Mouse (Mus musculus): Measurements from ENCODE around the gene Gm49396. TPM values are rescaled to one million over a fixed set of nuclear protein-coding genes. Genes with fewer than 3 reads are reported as not detected.

Gene Gm49396
- total and polyA plus RNA-seq, 2 experiments from 2014 or later: 5.3 to 9.9 TPM

DNA sequence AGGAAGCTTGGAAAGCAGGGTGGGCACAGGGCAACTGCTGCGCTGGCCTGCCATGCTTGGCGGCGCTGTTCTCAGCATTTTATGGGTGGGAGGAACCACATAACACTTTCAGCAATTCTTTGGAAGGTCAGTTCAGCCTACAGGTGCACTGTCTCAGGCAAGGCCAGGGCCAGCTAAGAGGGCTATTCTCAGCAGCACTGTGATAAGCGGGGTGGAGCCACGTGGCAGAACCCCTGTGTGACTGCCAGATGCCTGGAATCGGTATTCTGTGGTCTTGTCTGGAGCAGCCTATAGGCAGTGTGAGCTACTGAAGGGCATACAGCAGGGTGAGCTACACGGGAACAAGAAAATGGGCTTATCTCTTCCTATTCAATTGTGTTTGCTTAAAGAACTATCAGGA is 46.9 kb downstream of the Gm49396 start:
- DNase-seq: no peak
- Histone ChIP-seq H3K9ac (no peak overlapping the region), H3K4me1 (ENCODE audit: insufficient read depth) (no peaks in the 10 kb centered on the region), H3K9me3 (ENCODE audit: low read length) (no peaks in the 10 kb centered on the region), H3K4me3 (ENCODE audit: low read depth, low read length) (no peak overlapping the region), H3K4me2 (ENCODE audit: low read depth) (no peak overlapping the region), H3K27me3 (ENCODE audit: insufficient read depth, low read length) (no peaks in the 10 kb centered on the region), H3K27ac (ENCODE audit: low read depth, low read length) (no peak overlapping the region), H3K36me3 (ENCODE audit: insufficient read depth) (no peaks in the 10 kb centered on the region)
- no peak for TF ChIP-seq CTCF (IDR thresholded peaks at IDR 0.05; ENCODE audit: low read depth)
- WGBS: 65% methylated on average over 7 of the region's 7 CpGs
- ATAC-seq: no peak

DNA sequence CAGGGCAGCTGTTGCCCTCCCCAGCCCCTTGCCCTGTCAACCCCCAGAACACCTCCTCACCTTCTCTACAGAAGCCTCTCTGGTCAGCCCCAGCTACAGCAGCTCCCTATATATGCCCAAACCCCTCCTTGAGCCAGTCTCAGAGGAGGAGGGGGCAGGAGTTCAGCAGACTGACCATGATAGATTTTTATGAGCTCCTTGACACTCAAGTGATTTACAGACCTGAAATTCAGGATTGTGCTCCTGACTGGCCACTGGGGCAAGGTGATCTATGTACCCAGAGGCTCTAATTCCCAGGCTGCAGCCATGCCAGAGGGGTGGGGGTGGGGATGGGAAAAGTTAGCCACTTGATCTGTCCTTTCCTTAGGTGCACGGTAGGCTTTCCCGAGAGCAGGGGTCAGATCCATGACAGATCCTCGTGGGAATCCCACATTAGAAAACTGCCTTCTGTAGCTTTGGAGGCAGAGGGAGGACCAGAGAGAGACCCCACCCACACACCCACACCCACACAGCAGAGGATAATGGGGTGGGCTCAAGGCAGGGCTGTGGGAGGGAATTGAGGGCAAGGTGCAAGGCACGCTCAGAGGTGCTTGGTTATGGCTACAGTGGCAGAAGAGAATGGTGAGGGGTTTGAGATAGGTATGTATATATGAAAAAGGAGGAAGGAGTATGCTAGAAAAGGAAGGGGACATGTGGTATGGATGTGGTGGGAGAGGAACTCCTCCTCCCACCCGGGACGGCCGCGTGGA is 49.7 kb downstream of the Gm49396 start, which contains the start of gene Upk1a:
Gene Upk1a (minus strand): TSS at position 194 of the 749 bp plus-strand sequence.
- Histone ChIP-seq H3K27ac (ENCODE audit: low read depth, low read length) (no peak within 1 kb of the TSS), H3K9me3 (ENCODE audit: low read length) (no peaks in the 10 kb centered on the region), H3K36me3 (ENCODE audit: insufficient read depth) (peaks cover 16% of the 10 kb centered on the region; the same call in 1 of the 2 replicates), H3K4me3 (ENCODE audit: low read depth, low read length) (no peak within 1 kb of the TSS), H3K4me2 (ENCODE audit: low read depth) (no peak within 1 kb of the TSS), H3K27me3 (ENCODE audit: insufficient read depth, low read length) (no peaks in the 10 kb centered on the region), H3K4me1 (ENCODE audit: insufficient read depth) (no peaks in the 10 kb centered on the region), H3K9ac (no peak within 1 kb of the TSS)
- TF ChIP-seq CTCF (IDR thresholded peaks at IDR 0.05; ENCODE audit: low read depth): no peak
- ATAC-seq: no peak
- DNase-seq: no peak
- WGBS: 76% methylated on average over 8 of the region's 8 CpGs

DNA sequence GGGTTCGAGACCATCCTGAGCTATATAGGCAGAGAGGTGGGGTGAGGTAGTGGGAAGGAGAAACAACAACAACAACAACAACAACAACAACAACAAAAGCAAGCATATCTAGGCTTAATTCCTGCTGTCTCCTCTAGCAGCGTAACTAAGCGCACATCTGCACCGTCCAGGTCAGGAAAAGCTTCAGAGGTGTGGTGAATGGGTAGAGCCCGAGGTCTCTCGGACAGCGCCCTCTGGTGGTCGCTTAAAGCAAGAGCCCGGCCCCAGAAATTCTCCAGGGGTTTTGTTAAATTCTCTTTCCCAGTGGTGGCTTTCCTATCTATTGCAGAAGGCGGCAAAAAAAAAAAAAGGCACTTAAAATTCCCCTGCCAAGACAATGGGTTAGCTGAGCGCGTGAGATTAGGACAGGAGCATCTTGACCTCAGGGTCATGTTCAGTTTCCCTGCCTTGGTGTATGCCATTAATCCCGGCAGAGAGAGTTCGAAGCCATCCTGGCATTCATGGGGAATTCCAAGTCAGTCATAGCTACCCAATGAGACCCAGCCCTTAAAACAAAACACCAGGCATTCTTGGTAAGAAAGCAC is 50.5 kb downstream of the Gm49396 start:
- no peak for ATAC-seq
- peak; percentile 64 for TF ChIP-seq CTCF (IDR thresholded peaks at IDR 0.05; ENCODE audit: low read depth)

DNA sequence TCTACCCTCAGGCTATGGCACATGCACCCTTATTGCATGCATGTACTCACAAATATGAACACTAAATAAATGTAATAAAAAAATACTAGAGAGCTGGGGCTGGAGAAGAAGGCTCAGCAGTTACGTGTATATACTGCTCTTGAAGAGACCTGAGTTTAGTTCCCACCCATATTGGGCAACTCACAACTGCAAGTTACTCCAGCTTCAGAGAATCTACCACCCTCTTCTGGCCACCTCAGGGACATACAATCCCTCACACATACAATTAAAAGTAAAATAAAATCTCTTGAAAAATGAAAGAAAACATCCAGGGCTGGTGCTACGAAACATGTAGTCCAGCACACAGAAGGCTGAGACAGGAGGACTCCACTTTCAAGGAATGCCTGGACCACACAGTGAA is 51.3 kb downstream of the Gm49396 start:
- WGBS: 71% methylated on average over 2 of the region's 2 CpGs
- no peak overlapping the region for H3K27ac ChIP-seq (ENCODE audit: low read depth, low read length)
- no peak overlapping the region for H3K4me2 ChIP-seq (ENCODE audit: low read depth)
- DNase-seq (no peak), ATAC-seq (no peak)
- no peak; the same call in 1 of the 2 replicates for TF ChIP-seq CTCF (IDR thresholded peaks at IDR 0.05; ENCODE audit: low read depth)
- H3K4me1 ChIP-seq (ENCODE audit: insufficient read depth): no peaks in the 10 kb centered on the region
- H3K36me3 ChIP-seq (ENCODE audit: insufficient read depth): peaks cover 32% of the 10 kb centered on the region; the same call in 1 of the 2 replicates
- no peaks in the 10 kb centered on the region for H3K9me3 ChIP-seq (ENCODE audit: low read length)
- no peaks in the 10 kb centered on the region for H3K27me3 ChIP-seq (ENCODE audit: insufficient read depth, low read length)
- H3K9ac ChIP-seq: no peak overlapping the region
- H3K4me3 ChIP-seq (ENCODE audit: low read depth, low read length): no peak overlapping the region

More for the DNA sequence above, 50.5 kb downstream of the Gm49396 start:
- peaks cover 24% of the 10 kb centered on the region; the same call in 1 of the 2 replicates for H3K36me3 ChIP-seq (ENCODE audit: insufficient read depth)
- no peak overlapping the region for H3K9ac ChIP-seq
- no peaks in the 10 kb centered on the region for H3K9me3 ChIP-seq (ENCODE audit: low read length)
- H3K4me1 ChIP-seq (ENCODE audit: insufficient read depth): no peaks in the 10 kb centered on the region
- peak; percentile 27 for DNase-seq
- no peak overlapping the region for H3K4me2 ChIP-seq (ENCODE audit: low read depth)
- no peak overlapping the region for H3K27ac ChIP-seq (ENCODE audit: low read depth, low read length)
- no peak overlapping the region for H3K4me3 ChIP-seq (ENCODE audit: low read depth, low read length)
- 21% methylated on average over 14 of the region's 14 CpGs for WGBS
- H3K27me3 ChIP-seq (ENCODE audit: insufficient read depth, low read length): no peaks in the 10 kb centered on the region

DNA sequence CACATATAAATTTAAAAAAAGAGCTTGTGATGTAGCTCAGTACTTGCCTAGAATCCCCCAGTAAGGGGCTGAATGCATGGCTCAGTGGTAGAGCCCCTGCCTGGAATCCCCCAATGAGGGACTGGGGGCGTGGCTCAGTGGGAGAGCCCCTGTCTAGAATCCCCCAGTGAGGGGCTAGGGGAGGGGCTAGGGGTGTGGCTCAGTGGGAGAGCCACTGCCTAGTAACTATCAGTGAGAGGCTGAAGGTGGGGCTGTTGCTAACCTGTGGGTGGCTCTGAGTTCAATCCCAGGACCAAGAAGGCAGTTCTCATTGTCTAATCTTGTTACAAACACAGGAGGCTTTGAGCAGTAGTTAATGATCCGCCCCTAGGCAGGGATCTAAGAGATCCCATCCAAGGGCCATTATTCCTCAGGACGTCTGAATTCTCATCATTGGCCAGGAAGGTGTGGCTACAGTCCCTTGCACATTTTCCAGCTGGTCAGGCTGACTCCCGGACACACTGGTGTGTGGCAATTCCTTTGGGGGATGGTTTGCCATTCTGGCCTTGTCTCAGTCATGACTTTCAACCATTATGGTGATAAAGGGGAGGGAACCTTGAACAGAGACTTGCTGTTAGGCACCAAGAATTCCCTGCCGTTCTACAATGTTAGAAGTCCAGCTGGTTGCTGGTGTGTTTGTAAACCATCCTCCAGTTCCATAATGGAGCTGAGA is 52.1 kb downstream of the Gm49396 start:
- Histone ChIP-seq H3K27ac (ENCODE audit: low read depth, low read length) (no peak overlapping the region), H3K4me2 (ENCODE audit: low read depth) (no peak overlapping the region), H3K36me3 (ENCODE audit: insufficient read depth) (peaks cover 34% of the 10 kb centered on the region; the same call in 1 of the 2 replicates), H3K27me3 (ENCODE audit: insufficient read depth, low read length) (no peaks in the 10 kb centered on the region), H3K4me1 (ENCODE audit: insufficient read depth) (no peaks in the 10 kb centered on the region), H3K4me3 (ENCODE audit: low read depth, low read length) (no peak overlapping the region), H3K9ac (no peak overlapping the region), H3K9me3 (ENCODE audit: low read length) (no peaks in the 10 kb centered on the region)
- no peak for TF ChIP-seq CTCF (IDR thresholded peaks at IDR 0.05; ENCODE audit: low read depth)
- DNase-seq: no peak
- ATAC-seq: no peak
- WGBS: 53% methylated on average over 5 of the region's 5 CpGs

Small RNAs within 50 kb of the gene (microRNA-seq; reads per million reads assigned to microRNA genes)
- gene Gm38670 (0 to 0.12 reads per million in 2 experiments), gene Mir3569 (0.24 to 0.39 reads per million in 2 experiments)

Other genes with a start within 250 kb of the Gm49396 start
Only the 30 nearest of the 33 such genes appear.
- 25.2 and 28.0 TPM in 2 replicates for gene Lrfn3, start 200.6 kb upstream of the Gm49396 start, total RNA-seq (2014; rRNA removed)
- gene Lrfn3, start 200.6 kb upstream of the Gm49396 start, polyA plus RNA-seq (2015; fragmentation: Nextera tagmentation; extraction: Ambion mirVana): 16.4 and 20.3 TPM in 2 replicates
- gene Tyrobp, start 149.6 kb upstream of the Gm49396 start, total RNA-seq (2014; rRNA removed): 14.5 and 25.6 TPM in 2 replicates
- 44.2 and 52.5 TPM in 2 replicates for gene Tyrobp, start 149.6 kb upstream of the Gm49396 start, polyA plus RNA-seq (2015; fragmentation: Nextera tagmentation; extraction: Ambion mirVana)
- 1.1 TPM in 1 of 2 replicates, not detected in the other for gene Hcst, start 143.5 kb upstream of the Gm49396 start, total RNA-seq (2014; rRNA removed)
- 0.41 and 0.87 TPM in 2 replicates for gene Hcst, start 143.5 kb upstream of the Gm49396 start, polyA plus RNA-seq (2015; fragmentation: Nextera tagmentation; extraction: Ambion mirVana)
- gene Nfkbid, start 141.6 kb upstream of the Gm49396 start, total RNA-seq (2014; rRNA removed): 1.6 and 3.4 TPM in 2 replicates
- 1.1 and 1.7 TPM in 2 replicates for gene Nfkbid, start 141.6 kb upstream of the Gm49396 start, polyA plus RNA-seq (2015; fragmentation: Nextera tagmentation; extraction: Ambion mirVana)
- gene Aplp1, start 117.8 kb upstream of the Gm49396 start, total RNA-seq (2014; rRNA removed): 705 and 834 TPM in 2 replicates
- 863 and 867 TPM in 2 replicates for gene Aplp1, start 117.8 kb upstream of the Gm49396 start, polyA plus RNA-seq (2015; fragmentation: Nextera tagmentation; extraction: Ambion mirVana)
- 0.46 and 2.1 TPM in 2 replicates for gene Kirrel2, start 105.7 kb upstream of the Gm49396 start, total RNA-seq (2014; rRNA removed)
- gene Kirrel2, start 105.7 kb upstream of the Gm49396 start, polyA plus RNA-seq (2015; fragmentation: Nextera tagmentation; extraction: Ambion mirVana): 0.07 and 0.11 TPM in 2 replicates
- 0.08 TPM in 1 of 2 replicates, not detected in the other for gene Nphs1, start 105.0 kb upstream of the Gm49396 start, total RNA-seq (2014; rRNA removed)
- gene Nphs1, start 105.0 kb upstream of the Gm49396 start, polyA plus RNA-seq (2015; fragmentation: Nextera tagmentation; extraction: Ambion mirVana): 0.06 and 0.09 TPM in 2 replicates
- not detected in 2 replicates for gene Prodh2, start 69.7 kb upstream of the Gm49396 start, total RNA-seq (2014; rRNA removed)
- not detected in 2 replicates for gene Prodh2, start 69.7 kb upstream of the Gm49396 start, polyA plus RNA-seq (2015; fragmentation: Nextera tagmentation; extraction: Ambion mirVana)
- 52.4 and 58.5 TPM in 2 replicates for gene Arhgap33, start 28.3 kb upstream of the Gm49396 start, total RNA-seq (2014; rRNA removed)
- gene Arhgap33, start 28.3 kb upstream of the Gm49396 start, polyA plus RNA-seq (2015; fragmentation: Nextera tagmentation; extraction: Ambion mirVana): 128 and 145 TPM in 2 replicates
- gene Hspb6, start 11.2 kb upstream of the Gm49396 start, total RNA-seq (2014; rRNA removed): 2.9 and 4.1 TPM in 2 replicates
- gene Hspb6, start 11.2 kb upstream of the Gm49396 start, polyA plus RNA-seq (2015; fragmentation: Nextera tagmentation; extraction: Ambion mirVana): 12.7 and 14.0 TPM in 2 replicates
- 9.0 and 14.8 TPM in 2 replicates for gene Proser3, start 11.0 kb upstream of the Gm49396 start, total RNA-seq (2014; rRNA removed)
- 2.2 and 3.8 TPM in 2 replicates for gene Proser3, start 11.0 kb upstream of the Gm49396 start, polyA plus RNA-seq (2015; fragmentation: Nextera tagmentation; extraction: Ambion mirVana)
- gene Lin37, start 3.5 kb upstream of the Gm49396 start, total RNA-seq (2014; rRNA removed): 16.0 and 19.2 TPM in 2 replicates
- gene Lin37, start 3.5 kb upstream of the Gm49396 start, polyA plus RNA-seq (2015; fragmentation: Nextera tagmentation; extraction: Ambion mirVana): 49.5 and 53.0 TPM in 2 replicates
- gene U2af1l4, start within 50 bp of the Gm49396 start, total RNA-seq (2014; rRNA removed): 48.8 and 74.3 TPM in 2 replicates
- 117 and 129 TPM in 2 replicates for gene U2af1l4, start within 50 bp of the Gm49396 start, polyA plus RNA-seq (2015; fragmentation: Nextera tagmentation; extraction: Ambion mirVana)
- gene Psenen, start 283 bp downstream of the Gm49396 start, total RNA-seq (2014; rRNA removed): 70.9 and 90.7 TPM in 2 replicates
- 141 and 161 TPM in 2 replicates for gene Psenen, start 283 bp downstream of the Gm49396 start, polyA plus RNA-seq (2015; fragmentation: Nextera tagmentation; extraction: Ambion mirVana)
- gene Igflr1, start 2.1 kb downstream of the Gm49396 start, total RNA-seq (2014; rRNA removed): 1.2 TPM in 1 of 2 replicates, not detected in the other
- 2.3 and 3.2 TPM in 2 replicates for gene Igflr1, start 2.1 kb downstream of the Gm49396 start, polyA plus RNA-seq (2015; fragmentation: Nextera tagmentation; extraction: Ambion mirVana)
- gene Kmt2b, start 25.4 kb downstream of the Gm49396 start, total RNA-seq (2014; rRNA removed): 31.2 and 31.5 TPM in 2 replicates
- 3.8 and 5.2 TPM in 2 replicates for gene Kmt2b, start 25.4 kb downstream of the Gm49396 start, polyA plus RNA-seq (2015; fragmentation: Nextera tagmentation; extraction: Ambion mirVana)
- gene Zbtb32, start 35.6 kb downstream of the Gm49396 start, total RNA-seq (2014; rRNA removed): not detected in 2 replicates
- gene Zbtb32, start 35.6 kb downstream of the Gm49396 start, polyA plus RNA-seq (2015; fragmentation: Nextera tagmentation; extraction: Ambion mirVana): 0.08 and 0.17 TPM in 2 replicates
- gene Upk1a, start 49.5 kb downstream of the Gm49396 start, total RNA-seq (2014; rRNA removed): 0.29 and 0.38 TPM in 2 replicates
- 0.42 and 0.62 TPM in 2 replicates for gene Upk1a, start 49.5 kb downstream of the Gm49396 start, polyA plus RNA-seq (2015; fragmentation: Nextera tagmentation; extraction: Ambion mirVana)
- gene Cox6b1, start 62.8 kb downstream of the Gm49396 start, total RNA-seq (2014; rRNA removed): 292 and 602 TPM in 2 replicates
- 1,225 and 1,355 TPM in 2 replicates for gene Cox6b1, start 62.8 kb downstream of the Gm49396 start, polyA plus RNA-seq (2015; fragmentation: Nextera tagmentation; extraction: Ambion mirVana)
- not detected in 2 replicates for gene Etv2, start 72.5 kb downstream of the Gm49396 start, total RNA-seq (2014; rRNA removed)
- gene Etv2, start 72.5 kb downstream of the Gm49396 start, polyA plus RNA-seq (2015; fragmentation: Nextera tagmentation; extraction: Ambion mirVana): not detected in 2 replicates
- gene Rbm42, start 87.0 kb downstream of the Gm49396 start, total RNA-seq (2014; rRNA removed): 150 and 156 TPM in 2 replicates
- 148 and 160 TPM in 2 replicates for gene Rbm42, start 87.0 kb downstream of the Gm49396 start, polyA plus RNA-seq (2015; fragmentation: Nextera tagmentation; extraction: Ambion mirVana)
- 16.3 and 18.5 TPM in 2 replicates for gene Haus5, start 101.7 kb downstream of the Gm49396 start, total RNA-seq (2014; rRNA removed)
- gene Haus5, start 101.7 kb downstream of the Gm49396 start, polyA plus RNA-seq (2015; fragmentation: Nextera tagmentation; extraction: Ambion mirVana): 17.7 and 18.3 TPM in 2 replicates
- gene Pmis2, start 108.3 kb downstream of the Gm49396 start, total RNA-seq (2014; rRNA removed): not detected in 2 replicates
- not detected in 2 replicates for gene Pmis2, start 108.3 kb downstream of the Gm49396 start, polyA plus RNA-seq (2015; fragmentation: Nextera tagmentation; extraction: Ambion mirVana)
- not detected in 2 replicates for gene 2200002J24Rik, start 135.6 kb downstream of the Gm49396 start, total RNA-seq (2014; rRNA removed)
- not detected in 2 replicates for gene 2200002J24Rik, start 135.6 kb downstream of the Gm49396 start, polyA plus RNA-seq (2015; fragmentation: Nextera tagmentation; extraction: Ambion mirVana)
- 1.2 and 2.0 TPM in 2 replicates for gene Atp4a, start 148.9 kb downstream of the Gm49396 start, total RNA-seq (2014; rRNA removed)
- gene Atp4a, start 148.9 kb downstream of the Gm49396 start, polyA plus RNA-seq (2015; fragmentation: Nextera tagmentation; extraction: Ambion mirVana): 2.8 and 4.7 TPM in 2 replicates
- gene Tmem147, start 166.2 kb downstream of the Gm49396 start, total RNA-seq (2014; rRNA removed): 173 TPM in 2 replicates
- gene Tmem147, start 166.2 kb downstream of the Gm49396 start, polyA plus RNA-seq (2015; fragmentation: Nextera tagmentation; extraction: Ambion mirVana): 290 and 328 TPM in 2 replicates
- gene Gapdhs, start 180.3 kb downstream of the Gm49396 start, total RNA-seq (2014; rRNA removed): not detected in 2 replicates
- gene Gapdhs, start 180.3 kb downstream of the Gm49396 start, polyA plus RNA-seq (2015; fragmentation: Nextera tagmentation; extraction: Ambion mirVana): 0.15 and 0.65 TPM in 2 replicates
- gene Sbsn, start 188.1 kb downstream of the Gm49396 start, total RNA-seq (2014; rRNA removed): 2.8 and 4.6 TPM in 2 replicates
- 2.3 and 3.5 TPM in 2 replicates for gene Sbsn, start 188.1 kb downstream of the Gm49396 start, polyA plus RNA-seq (2015; fragmentation: Nextera tagmentation; extraction: Ambion mirVana)
- gene Dmkn, start 200.4 kb downstream of the Gm49396 start, total RNA-seq (2014; rRNA removed): 2.2 and 5.2 TPM in 2 replicates
- gene Dmkn, start 200.4 kb downstream of the Gm49396 start, polyA plus RNA-seq (2015; fragmentation: Nextera tagmentation; extraction: Ambion mirVana): 7.2 and 7.4 TPM in 2 replicates
- gene Krtdap, start 224.6 kb downstream of the Gm49396 start, total RNA-seq (2014; rRNA removed): not detected in 2 replicates
- 1.4 and 1.5 TPM in 2 replicates for gene Krtdap, start 224.6 kb downstream of the Gm49396 start, polyA plus RNA-seq (2015; fragmentation: Nextera tagmentation; extraction: Ambion mirVana)

Data from forebrain, postnatal 0 days (tissue).